Mouse (Mus musculus) heart, embryonic 13.5 days (tissue): ENCODE data around the gene Ost4. TPM values are rescaled to one million over a fixed set of nuclear protein-coding genes. Genes with fewer than 3 reads are reported as not detected.
A peak's percentile ranks its signal among the peaks of the same experiment; 100 is the strongest.

ENCODE experiments used
- ATAC-seq: fragments of 200-750 bp; cut with Nextera tagmentation; 2 replicates; pipeline ENCODE4 v1.8.0; 2017; ENCODE audit warnings: moderate TSS enrichment; ENCODE audit not compliant: insufficient number of reproducible peaks, low FRiP score, low TSS enrichment; ENCODE audit errors: extremely low read depth
- H3K27ac ChIP-seq: fragments of 300-500 bp; sonication (generic); replicated peaks from 2 replicates; pipeline ENCODE4 v1.5.1; 2015; ENCODE audit warnings: moderate library complexity, mild to moderate bottlenecking, inconsistent platforms
- H3K27me3 ChIP-seq: fragments of 300-500 bp; sonication (generic); replicated peaks from 2 replicates; pipeline ENCODE4 v1.6.1; 2015; ENCODE audit warnings: mild to moderate bottlenecking, inconsistent platforms
- H3K36me3 ChIP-seq: fragments of 300-500 bp; sonication (generic); 2 replicates; pipeline ENCODE4 v1.6.1; 2015; ENCODE audit warnings: mild to moderate bottlenecking, inconsistent platforms
- H3K4me1 ChIP-seq: fragments of 300-500 bp; sonication (generic); 2 replicates; pipeline ENCODE4 v1.6.1; 2015; ENCODE audit warnings: inconsistent platforms
- H3K4me2 ChIP-seq: fragments of 300-500 bp; sonication (generic); 2 replicates; pipeline ENCODE4 v1.6.1; 2015; ENCODE audit warnings: inconsistent platforms, mild to moderate bottlenecking, moderate library complexity
- H3K4me3 ChIP-seq: fragments of 300-500 bp; sonication (generic); 2 replicates; pipeline ENCODE4 v1.5.1; 2015; ENCODE audit warnings: moderate library complexity, mild to moderate bottlenecking, inconsistent platforms
- H3K9ac ChIP-seq: fragments of 300-500 bp; sonication (generic); 2 replicates; pipeline ENCODE4 v1.6.1; 2015; ENCODE audit warnings: inconsistent platforms, mild to moderate bottlenecking, moderate library complexity
- H3K9me3 ChIP-seq: fragments of 300-500 bp; sonication (generic); 2 replicates; pipeline ENCODE4 v1.6.1; 2016; ENCODE audit warnings: inconsistent platforms
- WGBS: fragments of 180-500 bp; shearing (Covaris S2); methylation state at CpG from one replicate; pipeline ENCODE4 v1.1.7; 2015; ENCODE audit warnings: mixed read lengths; 5-methylcytosine and 5-hydroxymethylcytosine counted together
- polyA plus RNA-seq: library from polyadenylated mRNA; unstranded; fragments of >200 nt; fragmentation: Nextera tagmentation; extraction: Ambion mirVana; gene quantifications from 2 replicates; pipeline ENCODE4 v1.2.1, GENCODE M21; 2015

The Ost4 gene
- polyA plus RNA-seq, 1 experiment from 2014 or later = 421 TPM

DNA sequence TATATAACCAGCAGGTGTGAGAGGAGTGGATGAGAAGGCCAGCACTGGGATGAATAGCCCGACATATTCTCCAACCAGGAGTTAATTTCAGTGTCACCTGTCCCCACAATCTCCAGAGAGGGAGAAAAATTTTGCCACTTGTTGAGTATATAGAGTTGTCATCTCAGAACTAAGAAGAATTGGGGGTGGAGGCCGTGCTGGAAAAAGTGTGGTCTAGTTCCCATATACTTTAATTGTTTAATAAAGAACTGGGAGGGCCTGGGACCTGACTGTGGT, 37.5 kb downstream of the Ost4 start:
- H3K4me3 ChIP-seq = peak overlapping the region; percentile 93
- H3K27me3 ChIP-seq = no peaks in the 10 kb centered on the region
- peak overlapping the region; percentile 62 for H3K27ac ChIP-seq
- peaks cover 21% of the 10 kb centered on the region for H3K4me1 ChIP-seq
- 22% methylated on average over 2 of the region's 2 CpGs for WGBS
- peak overlapping the region; percentile 96 for H3K9ac ChIP-seq
- H3K9me3 ChIP-seq = no peaks in the 10 kb centered on the region
- H3K4me2 ChIP-seq = peak overlapping the region; percentile 82
- no peak for ATAC-seq
- H3K36me3 ChIP-seq = peaks cover 51% of the 10 kb centered on the region

DNA sequence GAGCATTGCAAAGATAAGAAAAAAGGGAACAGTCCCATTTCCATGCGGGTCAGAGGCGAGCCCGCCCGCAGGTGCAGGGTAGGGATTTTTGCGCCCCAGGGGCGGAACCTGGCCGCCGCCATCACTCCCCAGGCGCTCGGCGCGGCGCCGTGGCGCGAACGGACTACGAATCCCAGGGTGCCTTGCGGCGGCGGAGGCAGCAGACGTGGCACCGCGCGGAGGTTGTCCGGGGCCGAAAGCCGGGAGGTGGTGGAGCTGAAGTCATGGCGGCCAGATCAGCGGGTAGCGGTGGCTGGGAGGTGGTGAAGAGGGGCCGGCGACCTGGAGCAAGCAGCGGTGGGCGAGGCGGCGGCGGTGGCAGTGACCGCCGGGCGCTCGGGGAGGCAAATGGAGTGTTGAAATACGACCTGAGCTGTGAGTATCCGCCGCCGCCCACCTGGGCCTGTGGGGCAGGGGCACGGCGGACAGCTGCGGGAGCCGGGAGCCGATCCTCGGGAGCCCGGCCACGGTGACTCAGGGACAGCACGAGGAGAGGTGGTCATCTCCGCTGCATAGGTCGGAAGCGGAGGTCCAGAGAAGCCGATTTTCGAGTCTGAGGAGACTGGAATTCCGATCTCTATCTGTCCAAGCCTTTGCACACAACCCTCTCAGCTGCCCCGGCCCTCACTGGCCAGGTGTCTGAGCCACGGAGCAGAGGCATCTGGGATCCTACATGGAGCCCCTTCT, 38.0 kb downstream of the Ost4 start:
- H3K9me3 ChIP-seq = no peaks in the 10 kb centered on the region
- H3K4me3 ChIP-seq = peak overlapping the region; percentile 93
- peak overlapping the region; percentile 96 for H3K9ac ChIP-seq
- H3K4me2 ChIP-seq = peak overlapping the region; percentile 82
- peaks cover 51% of the 10 kb centered on the region for H3K36me3 ChIP-seq
- H3K27ac ChIP-seq = peak overlapping the region; percentile 62
- peaks cover 21% of the 10 kb centered on the region for H3K4me1 ChIP-seq
- no peaks in the 10 kb centered on the region for H3K27me3 ChIP-seq
- peak; percentile 84 for ATAC-seq
- WGBS = under 1% methylated on average over 63 of the region's 63 CpGs

DNA sequence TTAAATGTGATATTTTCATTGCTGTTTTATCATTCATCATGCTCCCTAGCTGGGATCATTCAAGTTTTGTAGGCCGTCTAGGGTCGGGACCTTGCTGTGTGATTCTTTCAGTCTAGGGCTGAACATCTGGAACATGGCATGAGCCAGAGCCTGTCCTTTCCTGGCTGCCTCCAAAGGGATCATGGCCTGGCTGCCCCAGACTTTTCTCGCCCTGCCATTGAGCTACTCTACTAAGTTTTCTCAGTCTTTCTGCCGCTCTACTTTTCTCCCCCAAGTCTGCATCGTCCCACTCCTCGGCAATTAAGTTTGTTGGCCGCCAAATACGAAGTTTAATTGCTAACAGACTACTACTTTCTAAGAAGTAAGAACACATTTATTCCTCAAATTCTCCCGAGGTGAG, 38.6 kb downstream of the Ost4 start:
- H3K9me3 ChIP-seq = no peaks in the 10 kb centered on the region
- peaks cover 27% of the 10 kb centered on the region for H3K4me1 ChIP-seq
- no peak for ATAC-seq
- H3K36me3 ChIP-seq = peaks cover 45% of the 10 kb centered on the region
- H3K27me3 ChIP-seq = no peaks in the 10 kb centered on the region
- 17% methylated on average over 9 of the region's 9 CpGs for WGBS
- H3K27ac ChIP-seq = peak overlapping the region; percentile 42; the same call in 1 of the 2 replicates
- H3K4me3 ChIP-seq = peak overlapping the region; percentile 93
- peak overlapping the region; percentile 96 for H3K9ac ChIP-seq
- peak overlapping the region; percentile 82 for H3K4me2 ChIP-seq

DNA sequence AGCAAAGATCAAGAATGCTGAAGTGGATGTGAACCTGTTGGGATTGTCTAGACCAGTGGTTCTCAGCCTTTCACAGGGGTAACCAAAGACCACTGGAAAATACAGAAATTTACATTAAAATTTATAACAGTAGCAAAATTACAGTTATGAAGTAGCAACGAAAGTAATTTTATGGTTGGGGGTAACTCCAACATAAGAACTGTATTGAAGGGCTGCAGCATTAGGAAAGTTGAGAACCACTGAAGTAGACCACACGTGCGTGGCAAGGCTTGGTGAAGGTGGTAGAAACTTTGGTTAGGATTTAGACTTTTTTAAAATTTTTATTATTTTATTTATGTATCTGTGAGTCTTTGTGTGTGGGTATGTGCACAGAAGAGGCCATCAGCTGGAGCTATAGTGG, 39.9 kb downstream of the Ost4 start, which contains the start of gene Tmem214:
TSS of gene Tmem214 (plus strand) at position 301 of the 400 bp plus-strand sequence.
- no peak for ATAC-seq
- Histone ChIP-seq H3K27ac (peak within 1 kb of the TSS; percentile 42; the same call in 1 of the 2 replicates), H3K4me3 (no peak within 1 kb of the TSS), H3K9ac (no peak within 1 kb of the TSS), H3K27me3 (no peaks in the 10 kb centered on the region), H3K4me2 (peak within 1 kb of the TSS; percentile 82), H3K4me1 (peaks cover 30% of the 10 kb centered on the region), H3K36me3 (peaks cover 32% of the 10 kb centered on the region), H3K9me3 (no peaks in the 10 kb centered on the region)
- 90% methylated on average over 3 of the region's 3 CpGs for WGBS

DNA sequence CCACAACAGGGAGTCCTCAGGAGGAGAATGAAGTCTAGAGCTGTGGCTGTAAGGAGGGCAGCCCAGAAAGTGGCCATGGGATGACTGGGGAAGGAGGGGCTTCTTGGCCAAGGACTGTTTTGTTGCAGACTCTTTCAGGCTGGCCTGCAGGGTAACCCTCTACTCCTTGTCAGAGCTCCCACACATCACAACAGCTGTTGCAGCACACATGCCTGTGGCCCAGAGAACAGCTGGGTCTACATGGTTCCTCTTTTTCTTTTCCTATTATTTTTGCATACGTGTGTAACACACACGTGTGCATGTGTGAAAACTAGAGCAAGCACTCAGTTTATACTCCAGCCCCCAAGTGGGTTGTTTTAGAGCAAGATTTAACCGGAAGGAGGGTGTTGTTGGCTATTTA, 40.7 kb downstream of the Ost4 start:
- 87% methylated on average over 3 of the region's 3 CpGs for WGBS
- Histone ChIP-seq H3K4me1 (peaks cover 30% of the 10 kb centered on the region), H3K36me3 (peaks cover 24% of the 10 kb centered on the region)

DNA sequence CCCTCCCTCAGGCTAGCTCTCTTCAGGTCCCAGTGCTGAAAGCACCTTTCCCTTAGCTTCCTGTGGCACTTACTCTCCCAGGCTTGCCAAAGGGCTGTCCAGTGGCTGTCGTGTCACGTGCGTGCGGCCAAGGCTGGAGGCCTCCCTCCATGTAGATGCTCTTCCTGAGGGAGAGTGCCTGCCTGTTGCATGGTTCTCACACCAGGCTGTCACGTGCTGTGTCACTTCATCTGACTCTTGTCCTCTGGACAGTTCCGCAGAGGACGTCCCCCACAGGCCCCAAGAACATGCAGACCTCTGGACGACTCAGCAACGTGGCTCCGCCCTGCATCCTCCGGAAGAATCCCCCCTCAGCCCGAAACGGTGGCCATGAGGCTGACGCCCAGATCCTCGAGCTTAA, 43.3 kb downstream of the Ost4 start:
- 29% methylated on average over 15 of the region's 15 CpGs for WGBS
- Histone ChIP-seq H3K4me3 (no peak overlapping the region), H3K27me3 (no peaks in the 10 kb centered on the region), H3K4me1 (peaks cover 14% of the 10 kb centered on the region), H3K4me2 (peak overlapping the region; percentile 9; the same call in 1 of the 2 replicates), H3K9ac (0 out of 2 replicates have a peak overlapping the region, but pooled peaks have one; percentile 10), H3K36me3 (peaks cover 13% of the 10 kb centered on the region), H3K27ac (no peak overlapping the region), H3K9me3 (no peaks in the 10 kb centered on the region)
- ATAC-seq = no peak

More for the DNA sequence above, 40.7 kb downstream of the Ost4 start:
- Histone ChIP-seq H3K27ac (no peak overlapping the region), H3K27me3 (no peaks in the 10 kb centered on the region), H3K9ac (no peak overlapping the region), H3K4me3 (no peak overlapping the region), H3K4me2 (no peak overlapping the region), H3K9me3 (no peaks in the 10 kb centered on the region)
- no peak for ATAC-seq

DNA sequence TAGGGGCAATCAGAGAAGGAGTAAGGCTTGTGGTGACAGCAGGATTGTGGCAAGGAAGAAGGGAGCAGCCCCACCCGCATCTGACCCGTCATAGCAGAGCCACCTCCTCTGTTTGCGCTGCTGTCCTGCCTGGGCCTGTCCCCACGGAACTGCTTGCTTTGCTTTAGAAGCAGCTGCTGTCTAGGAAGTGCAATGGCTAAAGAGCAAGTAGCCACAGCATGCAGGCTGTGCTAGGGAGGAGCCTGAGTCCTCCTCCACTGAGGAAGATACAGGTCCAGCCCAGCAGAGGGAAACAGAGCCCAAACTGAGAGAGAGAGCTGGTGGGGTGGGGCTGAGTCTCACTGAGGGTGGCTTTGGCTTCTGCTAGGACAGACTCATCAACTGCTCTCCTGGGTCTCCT, 43.7 kb downstream of the Ost4 start:
- H3K36me3 ChIP-seq = peaks cover 13% of the 10 kb centered on the region
- H3K4me2 ChIP-seq = no peak overlapping the region
- WGBS = 26% methylated on average over 4 of the region's 4 CpGs
- no peak overlapping the region for H3K27ac ChIP-seq
- no peak overlapping the region for H3K9ac ChIP-seq
- H3K27me3 ChIP-seq = no peaks in the 10 kb centered on the region
- H3K4me1 ChIP-seq = peaks cover 10% of the 10 kb centered on the region
- H3K4me3 ChIP-seq = no peak overlapping the region
- ATAC-seq = no peak
- H3K9me3 ChIP-seq = no peaks in the 10 kb centered on the region

DNA sequence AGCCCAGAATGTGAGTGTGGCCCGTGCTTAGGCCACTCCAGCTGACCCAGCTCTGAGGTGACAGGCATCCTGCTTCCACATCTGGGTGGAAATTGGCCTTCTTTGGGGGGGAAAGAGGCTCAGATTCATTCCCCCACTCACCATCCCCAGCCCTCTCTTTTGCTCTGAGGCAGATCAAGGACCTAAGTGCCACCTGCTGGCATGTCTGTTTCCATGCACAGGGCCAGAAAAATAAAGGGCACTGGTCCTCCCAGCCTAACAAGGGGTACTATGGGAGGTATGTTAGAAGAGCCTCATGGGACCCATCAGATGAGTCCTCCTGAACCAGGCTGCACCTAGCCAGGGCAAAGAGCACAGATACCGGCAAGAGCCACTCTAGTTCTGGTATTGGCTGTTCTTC, 51.5 kb downstream of the Ost4 start:
- Histone ChIP-seq H3K27ac (no peak overlapping the region), H3K4me1 (peaks cover 12% of the 10 kb centered on the region), H3K36me3 (no peaks in the 10 kb centered on the region), H3K4me3 (no peak overlapping the region), H3K9ac (no peak overlapping the region), H3K4me2 (no peak overlapping the region), H3K9me3 (no peaks in the 10 kb centered on the region), H3K27me3 (no peaks in the 10 kb centered on the region; the same call in 1 of the 2 replicates)
- no peak for ATAC-seq
- WGBS = 72% methylated on average over 2 of the region's 2 CpGs

Other genes with a start within 250 kb of the Ost4 start
- 259 TPM in 2 replicates for gene Cenpa, start 241.0 kb downstream of the Ost4 start, polyA plus RNA-seq
- gene Dpysl5, start 196.2 kb downstream of the Ost4 start, polyA plus RNA-seq = 2.4 and 3.8 TPM in 2 replicates
- gene Mapre3, start 93.1 kb downstream of the Ost4 start, polyA plus RNA-seq = 16.1 and 16.4 TPM in 2 replicates
- 66.8 and 68.0 TPM in 2 replicates for gene Tmem214, start 39.8 kb downstream of the Ost4 start, polyA plus RNA-seq
- gene Agbl5, start 19.1 kb downstream of the Ost4 start, polyA plus RNA-seq = 9.9 and 11.5 TPM in 2 replicates
- gene Emilin1, start 5.6 kb upstream of the Ost4 start, polyA plus RNA-seq = 166 and 168 TPM in 2 replicates
- 10.2 and 11.7 TPM in 2 replicates for gene Khk, start 13.6 kb upstream of the Ost4 start, polyA plus RNA-seq
- 3.9 and 4.7 TPM in 2 replicates for gene Cgref1, start 37.8 kb upstream of the Ost4 start, polyA plus RNA-seq
- 79.6 and 90.0 TPM in 2 replicates for gene Preb, start 52.6 kb upstream of the Ost4 start, polyA plus RNA-seq
- 0.06 and 0.16 TPM in 2 replicates for gene Tcf23, start 60.9 kb upstream of the Ost4 start, polyA plus RNA-seq
- gene Atraid, start 140.5 kb upstream of the Ost4 start, polyA plus RNA-seq = 119 and 124 TPM in 2 replicates
- 6.9 and 7.2 TPM in 2 replicates for gene Slc5a6, start 141.1 kb upstream of the Ost4 start, polyA plus RNA-seq
- 17.8 and 20.9 TPM in 2 replicates for gene Cad, start 147.0 kb upstream of the Ost4 start, polyA plus RNA-seq
- gene Dnajc5g, start 198.5 kb upstream of the Ost4 start, polyA plus RNA-seq = not detected in 2 replicates
- 0.21 and 0.69 TPM in 2 replicates for gene Slc30a3, start 200.4 kb upstream of the Ost4 start, polyA plus RNA-seq
- 10.7 and 13.9 TPM in 2 replicates for gene Trim54, start 208.9 kb upstream of the Ost4 start, polyA plus RNA-seq
- 0.45 TPM in 1 of 2 replicates, not detected in the other for gene Ucn, start 231.0 kb upstream of the Ost4 start, polyA plus RNA-seq
- 68.0 and 89.4 TPM in 2 replicates for gene Mpv17, start 246.5 kb upstream of the Ost4 start, polyA plus RNA-seq